Mouse (Mus musculus): ENCODE measurements at regions not wholly inside any gene's neighbourhood (a gene's known extent, or its start where the extent isn't known, plus 50 kb on each side); places are given as distances from the start of the nearest gene placed in this dataset.
A peak's percentile ranks its signal among the peaks of the same experiment; 100 is the strongest.

GRCm38 (mm10) chr11:112092168-112092567, 689.9 kb upstream of the Sox9 start:
- WGBS = 55% methylated on average over 8 of the region's 8 CpGs
- peak; percentile 30 for DNase-seq (ENCODE audit: low spot score)
- Histone ChIP-seq H3K27ac (replicated peaks; ENCODE audit: low read depth, low read length) (no peak overlapping the region), H3K4me2 (ENCODE audit: low read depth, low read length) (no peak overlapping the region), H3K9me3 (ENCODE audit: control insufficient read depth, low read length) (no peaks in the 10 kb centered on the region), H3K4me1 (ENCODE audit: control insufficient read depth, insufficient read depth, low read length) (0 out of 2 replicates have a peak, but pooled peaks cover 3% of the 10 kb centered on the region), H3K9ac (ENCODE audit: low read depth, low read length) (no peak overlapping the region), H3K27me3 (replicated peaks; ENCODE audit: control insufficient read depth, insufficient read depth, low read length) (no peaks in the 10 kb centered on the region), H3K4me3 (ENCODE audit: low read depth, low read length) (no peak overlapping the region), H3K36me3 (ENCODE audit: control insufficient read depth, insufficient read depth, low read length) (no peaks in the 10 kb centered on the region)
- ATAC-seq (ENCODE audit: low read depth) = no peak

- no peak overlapping the region for H3K9ac ChIP-seq (ENCODE audit: low read depth, low read length)
- no peak overlapping the region for H3K4me2 ChIP-seq (ENCODE audit: low read depth, low read length)
- 0 out of 2 replicates have a peak, but pooled peaks cover 3% of the 10 kb centered on the region for H3K4me1 ChIP-seq (ENCODE audit: control insufficient read depth, insufficient read depth, low read length)
- 37% methylated on average over 3 of the region's 3 CpGs for WGBS
- H3K27ac ChIP-seq (replicated peaks; ENCODE audit: low read depth, low read length) = no peak overlapping the region
- no peak overlapping the region for H3K4me3 ChIP-seq (ENCODE audit: low read depth, low read length)
- ATAC-seq (ENCODE audit: low read depth) = no peak
- no peaks in the 10 kb centered on the region for H3K9me3 ChIP-seq (ENCODE audit: control insufficient read depth, low read length)
- H3K36me3 ChIP-seq (ENCODE audit: control insufficient read depth, insufficient read depth, low read length) = no peaks in the 10 kb centered on the region
- peak; percentile 49 for DNase-seq (ENCODE audit: low spot score)
- no peaks in the 10 kb centered on the region for H3K27me3 ChIP-seq (replicated peaks; ENCODE audit: control insufficient read depth, insufficient read depth, low read length)
Observed at GRCm38 (mm10) chr11:112095009-112095408, 687.0 kb upstream of the Sox9 start.

GRCm38 (mm10) chr11:112098161-112098560, 683.9 kb upstream of the Sox9 start:
- H3K4me1 ChIP-seq (ENCODE audit: control insufficient read depth, insufficient read depth, low read length) = 0 out of 2 replicates have a peak, but pooled peaks cover 3% of the 10 kb centered on the region
- H3K4me2 ChIP-seq (ENCODE audit: low read depth, low read length) = no peak overlapping the region
- WGBS = 74% methylated on average over 1 of the region's 1 CpGs
- H3K9ac ChIP-seq (ENCODE audit: low read depth, low read length) = no peak overlapping the region
- no peaks in the 10 kb centered on the region for H3K27me3 ChIP-seq (replicated peaks; ENCODE audit: control insufficient read depth, insufficient read depth, low read length)
- no peaks in the 10 kb centered on the region for H3K9me3 ChIP-seq (ENCODE audit: control insufficient read depth, low read length)
- no peak overlapping the region for H3K4me3 ChIP-seq (ENCODE audit: low read depth, low read length)
- no peaks in the 10 kb centered on the region for H3K36me3 ChIP-seq (ENCODE audit: control insufficient read depth, insufficient read depth, low read length)
- DNase-seq (ENCODE audit: low spot score) = no peak
- no peak overlapping the region for H3K27ac ChIP-seq (replicated peaks; ENCODE audit: low read depth, low read length)
- ATAC-seq (ENCODE audit: low read depth) = no peak

DNA sequence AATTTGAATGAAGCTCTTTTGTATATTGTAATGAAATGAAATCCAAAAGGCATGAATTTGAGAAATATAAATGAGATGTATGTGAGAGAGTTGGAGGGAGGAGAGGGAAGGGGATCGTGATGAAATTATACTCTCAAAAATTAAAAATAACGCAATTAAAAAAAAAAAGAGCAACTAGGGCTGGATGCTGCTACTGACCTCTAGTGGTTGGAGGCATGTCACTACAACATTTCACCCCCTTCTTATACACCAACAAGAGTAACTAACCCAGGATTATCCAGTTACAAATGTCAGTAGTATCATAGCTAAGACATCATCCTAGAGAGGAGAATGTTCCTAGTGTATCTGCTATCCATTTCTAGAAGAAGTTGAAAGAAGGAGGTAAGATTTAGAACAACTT, 678.8 kb upstream of the Sox9 start:
- Histone ChIP-seq H3K4me2 (ENCODE audit: low read depth, low read length) (no peak overlapping the region), H3K27me3 (replicated peaks; ENCODE audit: control insufficient read depth, insufficient read depth, low read length) (no peaks in the 10 kb centered on the region), H3K27ac (replicated peaks; ENCODE audit: low read depth, low read length) (no peak overlapping the region), H3K4me1 (ENCODE audit: control insufficient read depth, insufficient read depth, low read length) (0 out of 2 replicates have a peak, but pooled peaks cover 3% of the 10 kb centered on the region), H3K4me3 (ENCODE audit: low read depth, low read length) (no peak overlapping the region), H3K9me3 (ENCODE audit: control insufficient read depth, low read length) (no peaks in the 10 kb centered on the region), H3K9ac (ENCODE audit: low read depth, low read length) (no peak overlapping the region), H3K36me3 (ENCODE audit: control insufficient read depth, insufficient read depth, low read length) (no peaks in the 10 kb centered on the region)
- ATAC-seq (ENCODE audit: low read depth) (no peak), DNase-seq (ENCODE audit: low spot score) (no peak)
- WGBS = 55% methylated on average over 2 of the region's 2 CpGs

- DNase-seq (ENCODE audit: low spot score) = peak; percentile 36
Observed at GRCm38 (mm10) chr11:112106891-112107290, 675.1 kb upstream of the Sox9 start.

GRCm38 (mm10) chr11:112107314-112107713, 674.7 kb upstream of the Sox9 start:
- no peak for ATAC-seq (ENCODE audit: low read depth)
- DNase-seq (ENCODE audit: low spot score) = peak; percentile 22
- H3K9ac ChIP-seq (ENCODE audit: low read depth, low read length) = no peak overlapping the region
- H3K4me2 ChIP-seq (ENCODE audit: low read depth, low read length) = no peak overlapping the region
- WGBS = 50% methylated on average over 7 of the region's 7 CpGs
- no peak overlapping the region; the same call in 1 of the 2 replicates for H3K27ac ChIP-seq (replicated peaks; ENCODE audit: low read depth, low read length)
- no peaks in the 10 kb centered on the region for H3K36me3 ChIP-seq (ENCODE audit: control insufficient read depth, insufficient read depth, low read length)
- no peak overlapping the region for H3K4me3 ChIP-seq (ENCODE audit: low read depth, low read length)
- 0 out of 2 replicates have a peak, but pooled peaks cover 3% of the 10 kb centered on the region for H3K4me1 ChIP-seq (ENCODE audit: control insufficient read depth, insufficient read depth, low read length)
- H3K27me3 ChIP-seq (replicated peaks; ENCODE audit: control insufficient read depth, insufficient read depth, low read length) = no peaks in the 10 kb centered on the region
- H3K9me3 ChIP-seq (ENCODE audit: control insufficient read depth, low read length) = no peaks in the 10 kb centered on the region

More at GRCm38 (mm10) chr11:112106891-112107290, 675.1 kb upstream of the Sox9 start:
- Histone ChIP-seq H3K9me3 (ENCODE audit: control insufficient read depth, low read length) (no peaks in the 10 kb centered on the region), H3K4me2 (ENCODE audit: low read depth, low read length) (no peak overlapping the region), H3K4me3 (ENCODE audit: low read depth, low read length) (no peak overlapping the region), H3K9ac (ENCODE audit: low read depth, low read length) (no peak overlapping the region), H3K27ac (replicated peaks; ENCODE audit: low read depth, low read length) (no peak overlapping the region; the same call in 1 of the 2 replicates), H3K36me3 (ENCODE audit: control insufficient read depth, insufficient read depth, low read length) (no peaks in the 10 kb centered on the region), H3K27me3 (replicated peaks; ENCODE audit: control insufficient read depth, insufficient read depth, low read length) (no peaks in the 10 kb centered on the region), H3K4me1 (ENCODE audit: control insufficient read depth, insufficient read depth, low read length) (0 out of 2 replicates have a peak, but pooled peaks cover 3% of the 10 kb centered on the region)
- 45% methylated on average over 4 of the region's 4 CpGs for WGBS
- ATAC-seq (ENCODE audit: low read depth) = no peak

DNA sequence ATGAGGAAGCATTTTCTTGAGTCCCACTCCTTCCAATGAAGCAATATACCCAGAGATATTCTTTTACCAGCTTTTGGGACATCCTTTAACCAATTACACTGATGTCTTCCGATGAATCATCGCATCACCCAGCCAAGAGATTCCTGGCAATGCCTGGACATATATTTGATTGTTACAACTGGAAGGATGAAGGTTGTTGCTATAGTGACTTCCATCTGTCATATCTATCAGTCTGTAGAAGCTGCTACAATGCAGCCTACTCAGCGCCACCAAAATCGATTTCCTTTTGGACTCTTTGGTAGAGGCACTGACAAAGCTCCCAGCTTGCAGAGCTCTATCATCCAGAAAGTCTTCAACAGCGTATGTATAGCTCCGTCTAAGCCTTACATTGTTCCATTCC, 661.0 kb upstream of the Sox9 start:
- WGBS = 84% methylated on average over 6 of the region's 6 CpGs
- no peaks in the 10 kb centered on the region for H3K36me3 ChIP-seq (ENCODE audit: control insufficient read depth, insufficient read depth, low read length)
- ATAC-seq (ENCODE audit: low read depth) = no peak

GRCm38 (mm10) chr11:112121831-112122230, 660.2 kb upstream of the Sox9 start:
- no peaks in the 10 kb centered on the region for H3K27me3 ChIP-seq (replicated peaks; ENCODE audit: control insufficient read depth, insufficient read depth, low read length)
- H3K36me3 ChIP-seq (ENCODE audit: control insufficient read depth, insufficient read depth, low read length) = no peaks in the 10 kb centered on the region
- H3K9me3 ChIP-seq (ENCODE audit: control insufficient read depth, low read length) = no peaks in the 10 kb centered on the region
- H3K4me2 ChIP-seq (ENCODE audit: low read depth, low read length) = no peak overlapping the region
- H3K4me1 ChIP-seq (ENCODE audit: control insufficient read depth, insufficient read depth, low read length) = no peaks in the 10 kb centered on the region; the same call in 1 of the 2 replicates
- no peak overlapping the region for H3K9ac ChIP-seq (ENCODE audit: low read depth, low read length)
- ATAC-seq (ENCODE audit: low read depth) (no peak), DNase-seq (ENCODE audit: low spot score) (peak; percentile 26)
- no peak overlapping the region for H3K27ac ChIP-seq (replicated peaks; ENCODE audit: low read depth, low read length)
- WGBS = 37% methylated on average over 5 of the region's 5 CpGs
- no peak overlapping the region for H3K4me3 ChIP-seq (ENCODE audit: low read depth, low read length)

More for the DNA sequence above, 661.0 kb upstream of the Sox9 start:
- Histone ChIP-seq H3K27me3 (replicated peaks; ENCODE audit: control insufficient read depth, insufficient read depth, low read length) (no peaks in the 10 kb centered on the region), H3K4me3 (ENCODE audit: low read depth, low read length) (no peak overlapping the region), H3K9ac (ENCODE audit: low read depth, low read length) (no peak overlapping the region), H3K4me2 (ENCODE audit: low read depth, low read length) (no peak overlapping the region), H3K4me1 (ENCODE audit: control insufficient read depth, insufficient read depth, low read length) (no peaks in the 10 kb centered on the region; the same call in 1 of the 2 replicates), H3K9me3 (ENCODE audit: control insufficient read depth, low read length) (no peaks in the 10 kb centered on the region), H3K27ac (replicated peaks; ENCODE audit: low read depth, low read length) (no peak overlapping the region)
- no peak for DNase-seq (ENCODE audit: low spot score)

DNA sequence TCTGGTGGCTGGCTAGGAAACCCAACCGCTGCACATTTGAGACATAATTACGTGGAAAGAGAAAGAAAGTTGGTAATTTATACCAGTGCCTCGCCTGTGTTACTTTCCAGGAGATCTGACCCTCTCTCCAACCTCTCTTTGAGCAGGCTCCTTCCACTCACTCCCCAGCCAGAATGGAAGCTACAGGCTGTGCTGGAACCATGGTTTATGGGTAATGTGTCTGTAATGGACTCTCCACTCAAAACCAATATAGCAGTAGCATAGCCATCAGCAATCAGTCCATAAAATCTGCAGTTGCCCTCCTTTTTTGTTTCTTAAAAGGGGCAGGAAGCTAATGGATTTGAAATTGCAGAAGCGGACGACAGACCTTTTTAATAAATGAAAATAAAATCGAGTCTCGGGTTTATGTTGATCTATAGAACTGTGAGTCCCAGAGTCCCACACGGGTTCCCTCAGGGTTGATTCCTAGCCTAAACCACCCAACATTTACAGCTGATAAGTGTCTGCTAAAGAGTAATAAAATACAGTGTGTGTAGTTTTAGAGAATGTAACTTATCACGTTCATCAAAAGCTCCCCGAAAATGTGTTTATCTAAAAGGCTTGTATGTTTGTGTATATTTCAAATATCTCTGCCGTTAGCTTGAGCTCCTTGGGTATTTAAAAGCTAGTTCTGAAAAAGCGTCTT, 656.6 kb upstream of the Sox9 start:
- Histone ChIP-seq H3K4me3 (ENCODE audit: low read depth, low read length) (no peak overlapping the region), H3K27me3 (replicated peaks; ENCODE audit: control insufficient read depth, insufficient read depth, low read length) (no peaks in the 10 kb centered on the region), H3K4me1 (ENCODE audit: control insufficient read depth, insufficient read depth, low read length) (no peaks in the 10 kb centered on the region; the same call in 1 of the 2 replicates), H3K36me3 (ENCODE audit: control insufficient read depth, insufficient read depth, low read length) (no peaks in the 10 kb centered on the region), H3K27ac (replicated peaks; ENCODE audit: low read depth, low read length) (no peak overlapping the region), H3K4me2 (ENCODE audit: low read depth, low read length) (no peak overlapping the region), H3K9me3 (ENCODE audit: control insufficient read depth, low read length) (no peaks in the 10 kb centered on the region), H3K9ac (ENCODE audit: low read depth, low read length) (no peak overlapping the region)
- DNase-seq (ENCODE audit: low spot score) = no peak
- no peak for ATAC-seq (ENCODE audit: low read depth)
- 51% methylated on average over 12 of the region's 12 CpGs for WGBS
